Mouse (Mus musculus): ENCODE measurements around the gene Ube2g1. TPM values are rescaled to one million over a fixed set of nuclear protein-coding genes. Genes with fewer than 3 reads are reported as not detected.

Gene Ube2g1
- polyA plus RNA-seq, 1 experiment from 2014 or later = 85.2 TPM

DNA sequence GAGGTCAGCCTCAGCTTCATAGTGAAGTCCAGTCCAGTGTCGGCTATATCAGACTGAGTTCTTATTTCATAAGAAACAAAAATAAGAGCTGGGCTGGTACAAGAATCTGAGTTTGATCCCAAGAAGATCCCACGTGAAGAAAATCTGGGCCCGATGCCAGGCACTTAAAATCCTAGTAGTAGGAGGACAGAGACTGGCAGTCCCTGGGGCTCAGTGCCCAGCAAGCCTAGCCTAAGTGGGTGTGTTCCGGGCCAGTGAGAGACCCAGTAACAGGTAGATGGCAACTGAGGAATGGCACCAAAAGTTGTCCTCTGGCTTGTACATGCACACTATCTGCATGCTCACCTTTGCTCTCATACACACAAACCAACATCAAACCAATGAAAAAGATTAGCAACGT is 105.6 kb downstream of the Ube2g1 start:
- H3K9me3 ChIP-seq = no peaks in the 10 kb centered on the region
- H3K9ac ChIP-seq = no peak overlapping the region
- WGBS = 87% methylated on average over 5 of the region's 5 CpGs
- no peaks in the 10 kb centered on the region for H3K27me3 ChIP-seq
- no peak overlapping the region for H3K27ac ChIP-seq (replicated peaks)
- no peak for ATAC-seq (ENCODE audit: low FRiP score, low read depth)
- H3K4me2 ChIP-seq = no peak overlapping the region
- H3K4me3 ChIP-seq = no peak overlapping the region
- peaks cover 23% of the 10 kb centered on the region for H3K36me3 ChIP-seq
- H3K4me1 ChIP-seq (replicated peaks) = no peaks in the 10 kb centered on the region

DNA sequence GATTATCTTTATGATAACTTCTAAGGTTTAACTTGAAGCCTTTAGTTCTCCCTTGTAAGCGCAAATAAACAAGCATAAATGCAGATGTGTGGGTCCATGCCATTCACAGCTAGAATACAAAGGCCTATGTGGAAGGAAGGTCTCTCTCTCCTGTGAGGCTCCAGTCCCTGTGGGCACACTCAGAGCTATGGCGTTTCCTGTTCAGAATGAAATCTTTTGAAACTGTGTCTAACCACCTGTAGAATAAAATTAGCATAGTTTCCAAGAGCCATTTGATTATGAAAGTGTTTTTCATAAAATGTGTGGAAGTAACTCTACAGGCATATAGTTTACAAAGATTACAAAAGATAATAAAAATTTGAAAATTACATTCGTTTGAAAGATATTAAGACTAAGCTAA is 111.1 kb downstream of the Ube2g1 start:
- no peak overlapping the region for H3K27ac ChIP-seq (replicated peaks)
- ATAC-seq (ENCODE audit: low FRiP score, low read depth) = no peak
- no peaks in the 10 kb centered on the region for H3K27me3 ChIP-seq
- H3K9me3 ChIP-seq = no peaks in the 10 kb centered on the region
- WGBS = 92% methylated on average over 3 of the region's 3 CpGs
- H3K4me3 ChIP-seq = no peak overlapping the region
- H3K4me1 ChIP-seq (replicated peaks) = no peaks in the 10 kb centered on the region
- H3K36me3 ChIP-seq = peaks cover 16% of the 10 kb centered on the region
- no peak overlapping the region for H3K4me2 ChIP-seq
- no peak overlapping the region for H3K9ac ChIP-seq

DNA sequence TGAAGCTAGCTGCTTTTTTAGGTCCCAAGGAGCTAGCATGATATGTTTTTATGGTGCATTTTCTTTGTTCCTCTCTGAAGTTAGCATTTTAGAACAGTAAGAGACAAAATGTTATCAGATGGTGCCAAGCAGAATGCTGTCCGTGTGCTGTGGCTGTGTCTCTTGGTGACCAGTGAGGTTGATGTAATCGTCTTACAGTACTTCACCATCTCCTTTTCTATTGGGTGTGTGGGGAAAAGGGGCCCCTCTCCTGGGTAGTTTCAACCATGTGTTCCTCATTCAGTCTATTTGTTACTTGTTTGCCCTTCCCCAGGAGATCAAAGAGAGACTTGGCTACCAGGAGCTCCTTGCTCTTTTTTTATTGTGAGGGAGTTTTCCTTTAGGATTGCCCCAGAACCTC is 116.1 kb downstream of the Ube2g1 start:
- no peak for ATAC-seq (ENCODE audit: low FRiP score, low read depth)
- H3K27me3 ChIP-seq = no peaks in the 10 kb centered on the region
- no peak overlapping the region for H3K4me3 ChIP-seq
- no peaks in the 10 kb centered on the region for H3K9me3 ChIP-seq
- no peak overlapping the region for H3K9ac ChIP-seq
- no peak overlapping the region for H3K4me2 ChIP-seq
- 0 out of 2 replicates have a peak, but pooled peaks cover 2% of the 10 kb centered on the region for H3K36me3 ChIP-seq
- WGBS = 68% methylated on average over 2 of the region's 2 CpGs
- no peak overlapping the region for H3K27ac ChIP-seq (replicated peaks)
- no peaks in the 10 kb centered on the region for H3K4me1 ChIP-seq (replicated peaks)

DNA sequence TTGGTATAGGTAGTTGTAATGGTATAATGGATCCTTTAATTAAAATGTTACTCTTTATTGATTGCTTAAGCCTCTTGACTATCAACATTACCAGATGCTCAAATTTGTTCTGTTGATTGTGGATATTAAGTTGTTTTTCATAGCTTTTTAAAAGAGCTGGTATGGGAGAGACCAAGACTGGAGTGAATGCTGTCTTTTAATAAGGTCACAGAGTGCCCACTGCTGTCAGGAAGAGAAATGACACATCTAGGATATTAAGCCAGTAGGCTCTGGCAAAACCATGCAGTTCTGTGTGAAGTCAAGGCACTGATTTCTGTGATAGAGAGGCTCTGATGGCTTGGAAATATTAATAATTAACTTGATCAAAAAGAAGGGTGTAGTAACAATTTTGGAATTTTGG is 116.8 kb downstream of the Ube2g1 start:
- Histone ChIP-seq H3K27ac (replicated peaks) (no peak overlapping the region), H3K27me3 (no peaks in the 10 kb centered on the region), H3K4me2 (no peak overlapping the region), H3K4me1 (replicated peaks) (no peaks in the 10 kb centered on the region), H3K36me3 (peaks cover 6% of the 10 kb centered on the region), H3K4me3 (no peak overlapping the region), H3K9me3 (no peaks in the 10 kb centered on the region), H3K9ac (no peak overlapping the region)
- ATAC-seq (ENCODE audit: low FRiP score, low read depth) = no peak

DNA sequence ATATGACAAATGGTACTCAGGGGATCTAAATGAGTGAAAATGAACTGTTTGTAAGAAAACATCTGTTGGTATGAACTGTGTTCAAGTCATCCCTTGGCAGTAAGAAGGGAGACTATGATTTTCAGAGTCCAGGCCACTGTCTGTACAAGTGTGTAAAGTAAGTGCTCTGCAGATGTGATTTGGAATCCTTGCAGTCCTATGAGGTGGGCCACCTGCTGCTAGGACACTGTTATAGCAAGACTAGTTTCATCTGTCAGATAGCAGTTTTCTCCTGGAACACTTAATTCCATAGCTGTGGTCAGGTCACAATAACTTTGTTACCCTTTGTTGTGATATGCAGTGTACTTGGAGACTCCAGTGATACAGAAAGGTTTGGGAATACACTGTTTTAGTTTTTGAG is 118.9 kb downstream of the Ube2g1 start:
- Histone ChIP-seq H3K4me1 (replicated peaks) (no peaks in the 10 kb centered on the region), H3K9ac (no peak overlapping the region), H3K9me3 (no peaks in the 10 kb centered on the region), H3K27ac (replicated peaks) (no peak overlapping the region), H3K4me3 (no peak overlapping the region), H3K36me3 (peaks cover 25% of the 10 kb centered on the region), H3K4me2 (no peak overlapping the region), H3K27me3 (no peaks in the 10 kb centered on the region)
- no peak for ATAC-seq (ENCODE audit: low FRiP score, low read depth)

DNA sequence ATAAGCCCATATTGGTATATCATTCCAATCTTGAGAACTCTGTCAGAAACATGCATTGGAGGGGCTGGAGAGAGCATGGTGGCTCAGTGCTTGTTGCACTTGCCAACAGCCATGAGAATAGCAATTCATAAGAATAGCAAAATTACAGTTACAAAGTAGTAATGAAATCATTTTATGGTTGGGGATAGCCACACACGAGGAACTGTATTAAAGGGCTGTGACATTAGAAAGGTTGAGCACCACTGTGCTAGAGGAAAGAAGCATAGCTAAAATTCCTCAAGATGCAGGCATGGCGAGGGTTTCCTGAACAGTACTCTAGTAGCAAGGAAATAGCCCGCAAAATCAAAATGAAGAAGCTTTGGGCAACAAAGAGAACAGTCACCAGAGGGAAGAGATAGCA is 126.7 kb downstream of the Ube2g1 start:
- Histone ChIP-seq H3K4me1 (replicated peaks) (peaks cover 3% of the 10 kb centered on the region; the same call in 1 of the 2 replicates), H3K4me2 (no peak overlapping the region), H3K4me3 (no peak overlapping the region), H3K9ac (no peak overlapping the region), H3K27me3 (no peaks in the 10 kb centered on the region), H3K9me3 (no peaks in the 10 kb centered on the region), H3K27ac (replicated peaks) (no peak overlapping the region), H3K36me3 (peaks cover 60% of the 10 kb centered on the region)
- WGBS = 97% methylated on average over 3 of the region's 3 CpGs
- no peak for ATAC-seq (ENCODE audit: low FRiP score, low read depth)

DNA sequence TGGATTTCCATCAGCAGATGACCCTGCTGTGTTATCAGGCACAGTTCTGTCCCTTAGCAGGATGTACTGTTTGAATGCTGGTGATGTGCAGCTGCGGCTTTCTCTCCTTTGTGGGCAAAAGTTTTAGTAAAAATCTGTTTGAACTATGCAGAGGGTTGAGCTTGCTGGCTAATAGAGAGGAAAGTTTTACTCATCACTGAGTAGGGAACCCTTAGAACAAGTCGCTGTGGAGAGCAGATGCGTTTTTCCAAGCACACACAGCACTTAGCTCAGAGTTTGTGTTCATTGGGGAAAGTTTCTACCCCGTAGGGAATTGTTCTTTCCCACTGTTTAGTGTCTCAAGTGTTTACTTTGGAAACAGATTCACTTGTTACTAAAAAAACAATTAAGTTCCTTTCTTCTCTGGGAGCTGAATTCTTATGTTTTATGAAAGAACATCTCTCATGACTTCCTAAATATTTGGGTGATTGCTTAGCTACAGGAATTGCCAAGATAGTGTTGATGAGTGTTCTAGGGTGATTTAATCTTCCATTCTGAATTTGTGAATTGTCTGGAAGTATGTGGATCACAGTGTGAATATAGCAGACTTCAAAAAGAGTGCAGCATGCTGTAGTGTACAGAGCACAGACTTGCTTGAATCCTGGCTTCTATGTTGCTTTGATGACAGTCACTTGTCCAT is 127.9 kb downstream of the Ube2g1 start:
- no peak overlapping the region for H3K4me3 ChIP-seq
- WGBS = 88% methylated on average over 4 of the region's 4 CpGs
- H3K4me2 ChIP-seq = no peak overlapping the region
- no peak overlapping the region for H3K9ac ChIP-seq
- H3K27me3 ChIP-seq = no peaks in the 10 kb centered on the region
- H3K36me3 ChIP-seq = peaks cover 53% of the 10 kb centered on the region
- no peak overlapping the region for H3K27ac ChIP-seq (replicated peaks)
- no peak for ATAC-seq (ENCODE audit: low FRiP score, low read depth)
- peaks cover 3% of the 10 kb centered on the region; the same call in 1 of the 2 replicates for H3K4me1 ChIP-seq (replicated peaks)
- H3K9me3 ChIP-seq = no peaks in the 10 kb centered on the region

DNA sequence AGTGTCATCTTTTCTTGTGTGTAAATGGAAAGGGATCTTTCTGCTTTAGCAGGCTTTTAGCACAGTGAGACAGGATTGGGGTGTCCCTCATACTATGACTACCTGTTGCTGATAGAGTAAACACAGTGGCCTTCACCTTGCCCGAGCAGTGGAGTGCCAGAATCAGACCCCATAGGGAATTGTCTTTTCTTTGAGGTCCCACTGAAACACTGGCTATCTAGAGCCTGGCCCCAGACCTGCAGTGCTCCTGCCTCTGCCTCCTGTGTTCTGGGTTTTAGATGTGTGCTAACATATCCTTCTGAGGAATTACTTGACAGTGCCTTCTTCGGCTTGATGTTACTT is 128.4 kb downstream of the Ube2g1 start:
- Histone ChIP-seq H3K36me3 (peaks cover 54% of the 10 kb centered on the region), H3K4me1 (replicated peaks) (peaks cover 3% of the 10 kb centered on the region; the same call in 1 of the 2 replicates), H3K27me3 (no peaks in the 10 kb centered on the region), H3K4me3 (no peak overlapping the region), H3K9me3 (no peaks in the 10 kb centered on the region), H3K9ac (no peak overlapping the region), H3K27ac (replicated peaks) (no peak overlapping the region), H3K4me2 (no peak overlapping the region)
- 57% methylated on average over 2 of the region's 2 CpGs for WGBS
- no peak for ATAC-seq (ENCODE audit: low FRiP score, low read depth)

Small RNAs within 50 kb of the gene (microRNA-seq; reads per million reads assigned to microRNA genes)
- gene Gm25678 = not detected

Other genes starting within 250 kb of the Ube2g1 start
- gene Tekt1, start 244.8 kb upstream of the Ube2g1 start, polyA plus RNA-seq (2015; fragmentation: Nextera tagmentation; extraction: Ambion mirVana) = 6.5 and 8.4 TPM in 2 replicates
- 9.9 and 10.2 TPM in 2 replicates for gene Smtnl2, start 195.6 kb upstream of the Ube2g1 start, polyA plus RNA-seq (2015; fragmentation: Nextera tagmentation; extraction: Ambion mirVana)
- gene Ggt6, start 171.8 kb upstream of the Ube2g1 start, polyA plus RNA-seq (2015; fragmentation: Nextera tagmentation; extraction: Ambion mirVana) = not detected in 2 replicates
- gene Mybbp1a, start 165.9 kb upstream of the Ube2g1 start, polyA plus RNA-seq (2015; fragmentation: Nextera tagmentation; extraction: Ambion mirVana) = 62.1 and 65.9 TPM in 2 replicates
- gene Spns2, start 117.4 kb upstream of the Ube2g1 start, polyA plus RNA-seq (2015; fragmentation: Nextera tagmentation; extraction: Ambion mirVana) = 9.7 and 11.4 TPM in 2 replicates
- 0.08 and 0.18 TPM in 2 replicates for gene Spns3, start 56.8 kb upstream of the Ube2g1 start, polyA plus RNA-seq (2015; fragmentation: Nextera tagmentation; extraction: Ambion mirVana)
- 23.7 and 23.9 TPM in 2 replicates for gene Ankfy1, start 82.7 kb downstream of the Ube2g1 start, polyA plus RNA-seq (2015; fragmentation: Nextera tagmentation; extraction: Ambion mirVana)
- gene Cyb5d2, start 188.9 kb downstream of the Ube2g1 start, polyA plus RNA-seq (2015; fragmentation: Nextera tagmentation; extraction: Ambion mirVana) = 8.5 and 9.0 TPM in 2 replicates
- gene Zzef1, start 188.9 kb downstream of the Ube2g1 start, polyA plus RNA-seq (2015; fragmentation: Nextera tagmentation; extraction: Ambion mirVana) = 14.0 and 14.3 TPM in 2 replicates